ENCODE assay signal across 26 mouse cellular contexts in genomic region chr2:172630333-172630732, GRCm38 (mm10).
DNase-seq lines count a peak whose midpoint lies in the region; ATAC-seq lines count a peak whose summit lies in the region.
"Had no signal": no experiment of that assay in that cellular context is flagged by ENCODE, and none has a peak within 500 bp of the region (broad histone marks: within the 10 kb centered on the region; RNA-seq: fewer than 3 reads in every experiment).

No protein-coding gene starts in this region.

- no peaks in the 10 kb centered on the region for H3K4me1 ChIP-seq in liver, embryonic 11.5 days (replicated peaks; ENCODE audit: control insufficient read depth, insufficient read depth, low read length)
- 0 out of 2 replicates have a peak, but pooled peaks cover 4% of the 10 kb centered on the region for H3K4me1 ChIP-seq in liver, embryonic 13.5 days (replicated peaks)
- H3K4me1 ChIP-seq: heart, embryonic 13.5 days had no signal

- no peaks in the 10 kb centered on the region for H3K9me3 ChIP-seq in liver, embryonic 11.5 days (ENCODE audit: control insufficient read depth, low read length)
- H3K9me3 ChIP-seq in liver, embryonic 13.5 days (replicated peaks): no peaks in the 10 kb centered on the region
- H3K9me3 ChIP-seq: embryonic facial prominence, embryonic 13.5 days; forebrain, embryonic 10.5 days; forebrain, embryonic 13.5 days; heart, embryonic 10.5 days; heart, embryonic 13.5 days had no signal

- DNase-seq in liver, embryonic 11.5 days (ENCODE audit: low spot score): no peak
- no peak for DNase-seq in liver
- peak; percentile 16 for DNase-seq in A20 (ENCODE audit: low read depth, low spot score)
- no peak for DNase-seq in liver, embryonic 13.5 days
- DNase-seq in kidney, postnatal 25 days: no peak
- DNase-seq in heart, adult 8-10 months (ENCODE audit: low spot score): no peak
- DNase-seq: adrenal gland, postnatal 14 days; cerebellum, adult 11 months; cerebellum, adult 2 months; cerebellum, adult 9-11 months; cerebellum, postnatal 25 days; gastrocnemius, postnatal 14 days; heart, adult 18-20 months; heart, postnatal 14 days; heart, postnatal 4 days had no signal

- ATAC-seq in liver, embryonic 11.5 days (replicated peaks; ENCODE audit: low FRiP score): 0 out of 2 replicates have a peak, but pooled peaks have one; percentile 60
- peak; percentile 82 for ATAC-seq in liver, embryonic 13.5 days (ENCODE audit: low read depth)
- peak; percentile 71 for ATAC-seq in megakaryocyte-erythroid progenitor cell, adult 5-6 weeks (replicated peaks; ENCODE audit: low FRiP score, low TSS enrichment, poor library complexity, severe bottlenecking)
- ATAC-seq: activated CD4-positive, CD25-positive, alpha-beta regulatory T cell, adult 4 months; forebrain, embryonic 13.5 days; forebrain, embryonic 16.5 days; hindbrain, postnatal 0 days; inflammation-experienced regulatory T-cells, adult 6 months had no signal

- 58% methylated on average over 3 of the region's 3 CpGs for WGBS in liver, embryonic 11.5 days
- 35% methylated on average over 3 of the region's 3 CpGs for whole genome bisulfite sequencing in liver, embryonic 13.5 days (ENCODE audit: insufficient replicate concordance)

- no peak overlapping the region for H3K27ac ChIP-seq in liver, embryonic 11.5 days (ENCODE audit: low read depth, low read length)
- no peak overlapping the region for H3K27ac ChIP-seq in liver, embryonic 13.5 days
- H3K27ac ChIP-seq: embryonic facial prominence, embryonic 13.5 days; forebrain, embryonic 10.5 days; forebrain, embryonic 13.5 days; heart, embryonic 10.5 days; heart, embryonic 13.5 days; hindbrain, embryonic 14.5 days; hindbrain, postnatal 0 days had no signal

- no peak overlapping the region for H3K9ac ChIP-seq in liver, embryonic 11.5 days (ENCODE audit: low read depth, low read length)
- H3K9ac ChIP-seq in liver, embryonic 13.5 days: no peak overlapping the region
- H3K9ac ChIP-seq: forebrain, embryonic 13.5 days; heart, embryonic 13.5 days; hindbrain, embryonic 14.5 days had no signal

- no peak overlapping the region for H3K4me3 ChIP-seq in liver, embryonic 11.5 days (ENCODE audit: low read depth, low read length)
- H3K4me3 ChIP-seq in liver, embryonic 13.5 days (replicated peaks): no peak overlapping the region
- H3K4me3 ChIP-seq: embryonic facial prominence, embryonic 13.5 days; forebrain, embryonic 10.5 days; forebrain, embryonic 13.5 days; heart, embryonic 10.5 days; heart, embryonic 13.5 days had no signal

- H3K27me3 ChIP-seq in liver, embryonic 11.5 days (replicated peaks; ENCODE audit: control insufficient read depth, insufficient read depth, low read length): no peaks in the 10 kb centered on the region
- H3K27me3 ChIP-seq in liver, embryonic 13.5 days: no peaks in the 10 kb centered on the region
- H3K27me3 ChIP-seq: embryonic facial prominence, embryonic 13.5 days; forebrain, embryonic 13.5 days; heart, embryonic 13.5 days had no signal

- no peak overlapping the region for H3K4me2 ChIP-seq in liver, embryonic 11.5 days
- no peak overlapping the region for H3K4me2 ChIP-seq in liver, embryonic 13.5 days
- H3K4me2 ChIP-seq: embryonic facial prominence, embryonic 13.5 days; forebrain, embryonic 13.5 days; heart, embryonic 13.5 days; hindbrain, embryonic 14.5 days had no signal

- H3K36me3 ChIP-seq in liver, embryonic 11.5 days (ENCODE audit: control insufficient read depth, insufficient read depth, low read length): no peaks in the 10 kb centered on the region
- no peaks in the 10 kb centered on the region for H3K36me3 ChIP-seq in liver, embryonic 13.5 days
- H3K36me3 ChIP-seq: embryonic facial prominence, embryonic 13.5 days; forebrain, embryonic 10.5 days; heart, embryonic 10.5 days; heart, embryonic 13.5 days had no signal
